Mouse (Mus musculus) stomach, postnatal 0 days (tissue): ENCODE data around the gene Kcnd2.

Experiments
- CTCF ChIP-seq: IDR thresholded peaks from 2 replicates; pipeline ENCODE4 v1.5.1; 2016; ENCODE audit warnings: antibody characterized with exemption, low read depth, mild to moderate bottlenecking, moderate library complexity
- EP300 ChIP-seq: optimal IDR thresholded peaks from 2 replicates; pipeline ENCODE3; 2016; ENCODE audit warnings: antibody characterized with exemption

DNA sequence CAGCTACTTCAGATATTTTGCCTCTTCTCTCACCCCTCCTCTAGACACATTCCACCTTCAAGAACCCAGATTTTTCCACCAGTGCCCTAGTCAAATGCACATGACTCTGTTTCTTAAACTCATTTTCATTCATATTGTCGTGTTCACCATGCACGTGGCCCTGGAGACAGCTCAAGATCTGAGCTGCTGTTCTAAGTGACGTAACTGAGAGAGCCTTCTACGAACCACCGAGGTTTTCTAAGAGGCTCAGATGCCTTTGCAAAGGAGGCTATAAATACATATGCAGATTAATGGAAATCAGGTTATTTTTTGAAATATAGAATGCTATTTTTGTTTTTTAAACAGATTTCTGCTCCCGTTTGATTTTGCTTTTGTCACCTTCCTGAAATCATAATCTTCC is 202.9 kb downstream of the Kcnd2 start:
- TF ChIP-seq CTCF (no peak), EP300 (no peak)
